Mouse (Mus musculus) limb, embryonic 11.5 days (tissue): ENCODE measurements around the gene Gm20696. TPM values are rescaled to one million over a fixed set of nuclear protein-coding genes. Genes with fewer than 3 reads are reported as not detected.
A peak's percentile ranks its signal among the peaks of the same experiment; 100 is the strongest.

Experiments used
- ATAC-seq: fragments of 200-750 bp; cut with Nextera tagmentation; 2 replicates; pipeline ENCODE4 v1.8.0; 2017; ENCODE audit warnings: low read depth; ENCODE audit not compliant: insufficient number of reproducible peaks, low FRiP score, low TSS enrichment
- DNase-seq: peaks from one replicate; pipeline ENCODE4 v3.0.0-alpha.2; 2015; ENCODE audit warnings: low spot score
- H3K27ac ChIP-seq: fragments of 300-500 bp; sonication (generic); replicated peaks from 2 replicates; pipeline ENCODE4 v1.5.1; 2014; ENCODE audit warnings: low read depth, mild to moderate bottlenecking, low read length
- H3K27me3 ChIP-seq: fragments of 300-500 bp; sonication (generic); 2 replicates; pipeline ENCODE4 v1.6.1; 2014; ENCODE audit warnings: mild to moderate bottlenecking, low read length, mixed read lengths; ENCODE audit not compliant: control insufficient read depth, insufficient read depth
- H3K36me3 ChIP-seq: fragments of 300-500 bp; sonication (generic); 2 replicates; pipeline ENCODE4 v1.6.1; 2014; ENCODE audit warnings: mild to moderate bottlenecking, low read length, moderate library complexity, mixed read lengths; ENCODE audit not compliant: control insufficient read depth, insufficient read depth
- H3K4me1 ChIP-seq: fragments of 300-500 bp; sonication (generic); 2 replicates; pipeline ENCODE4 v1.6.1; 2014; ENCODE audit warnings: low read length, mixed read lengths; ENCODE audit not compliant: control insufficient read depth, insufficient read depth
- H3K4me2 ChIP-seq: fragments of 300-500 bp; sonication (generic); 2 replicates; pipeline ENCODE4 v1.6.1; 2014; ENCODE audit warnings: low read depth, mild to moderate bottlenecking, moderate library complexity; ENCODE audit not compliant: severe bottlenecking
- H3K4me3 ChIP-seq: fragments of 300-500 bp; sonication (generic); 2 replicates; pipeline ENCODE4 v1.5.1; 2014; ENCODE audit warnings: low read depth, low read length
- H3K9ac ChIP-seq: fragments of 300-500 bp; sonication (generic); 2 replicates; pipeline ENCODE4 v1.6.1; 2014; ENCODE audit warnings: mild to moderate bottlenecking, low read length
- H3K9me3 ChIP-seq: fragments of 300-500 bp; sonication (generic); 2 replicates; pipeline ENCODE4 v1.6.1; 2016; ENCODE audit warnings: low read length; ENCODE audit not compliant: control insufficient read depth
- WGBS: fragments of 180-500 bp; shearing (Covaris S2); extraction: QIAGEN DNeasy Blood & Tissue Kit; methylation state at CpG from one replicate; pipeline ENCODE4 v1.1.7; 2014; 5-methylcytosine and 5-hydroxymethylcytosine counted together
- polyA plus RNA-seq: library from polyadenylated mRNA; unstranded; fragments of >200 nt; fragmentation: Nextera tagmentation; extraction: Ambion mirVana; gene quantifications from 2 replicates; pipeline ENCODE4 v1.2.1, GENCODE M21; 2014

The Gm20696 gene
- polyA plus RNA-seq, 1 experiment from 2014 or later, result 4.0 TPM

DNA sequence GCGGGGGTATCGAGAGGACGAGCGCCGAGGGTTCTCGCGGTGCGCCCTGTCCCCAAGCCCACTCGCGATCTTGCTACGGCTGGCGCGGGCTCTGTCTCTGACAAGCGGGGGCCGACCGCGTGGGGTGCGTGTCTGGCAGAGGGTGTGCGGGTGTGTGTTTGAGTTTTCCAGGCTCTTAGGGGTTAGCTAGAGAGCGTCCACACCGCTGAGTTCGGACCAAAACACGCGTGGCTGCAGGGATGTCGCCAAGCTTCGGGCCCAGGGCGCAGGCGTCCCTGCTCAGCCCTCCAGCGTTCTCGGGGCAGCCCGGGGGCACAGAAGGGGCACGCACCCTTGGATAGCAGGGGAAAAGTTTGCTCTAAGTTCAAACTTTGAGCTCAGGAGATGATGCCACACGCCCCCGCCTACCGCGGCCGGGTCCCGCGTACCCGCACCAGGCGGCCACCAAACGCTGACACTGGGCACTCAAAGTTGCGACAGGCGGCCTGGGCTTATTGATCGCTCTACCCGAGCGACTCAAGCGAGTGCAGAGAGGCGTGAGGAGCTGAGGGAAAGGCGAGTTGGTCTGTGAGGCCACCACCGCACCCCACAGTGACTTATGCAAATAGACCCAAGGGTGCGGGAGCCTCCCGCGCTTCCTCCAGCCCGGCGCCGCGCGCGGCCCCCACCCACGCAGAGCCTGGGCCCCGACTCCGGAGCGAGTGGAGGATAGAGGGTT, 144.8 kb downstream of the Gm20696 start:
- DNase-seq, result peak; percentile 67
- H3K9me3 ChIP-seq, result no peaks in the 10 kb centered on the region
- H3K4me3 ChIP-seq, result peak overlapping the region; percentile 74
- H3K4me1 ChIP-seq, result 0 out of 2 replicates have a peak, but pooled peaks cover 3% of the 10 kb centered on the region
- no peaks in the 10 kb centered on the region for H3K36me3 ChIP-seq
- H3K27me3 ChIP-seq, result peaks cover 4% of the 10 kb centered on the region; the same call in 1 of the 2 replicates
- peak overlapping the region; percentile 82 for H3K9ac ChIP-seq
- ATAC-seq, result peak; percentile 37; the same call in 1 of the 2 replicates
- peak overlapping the region; percentile 47; the same call in 1 of the 2 replicates for H3K27ac ChIP-seq
- WGBS, result under 1% methylated on average over 58 of the region's 64 CpGs
- H3K4me2 ChIP-seq, result peak overlapping the region; percentile 96

DNA sequence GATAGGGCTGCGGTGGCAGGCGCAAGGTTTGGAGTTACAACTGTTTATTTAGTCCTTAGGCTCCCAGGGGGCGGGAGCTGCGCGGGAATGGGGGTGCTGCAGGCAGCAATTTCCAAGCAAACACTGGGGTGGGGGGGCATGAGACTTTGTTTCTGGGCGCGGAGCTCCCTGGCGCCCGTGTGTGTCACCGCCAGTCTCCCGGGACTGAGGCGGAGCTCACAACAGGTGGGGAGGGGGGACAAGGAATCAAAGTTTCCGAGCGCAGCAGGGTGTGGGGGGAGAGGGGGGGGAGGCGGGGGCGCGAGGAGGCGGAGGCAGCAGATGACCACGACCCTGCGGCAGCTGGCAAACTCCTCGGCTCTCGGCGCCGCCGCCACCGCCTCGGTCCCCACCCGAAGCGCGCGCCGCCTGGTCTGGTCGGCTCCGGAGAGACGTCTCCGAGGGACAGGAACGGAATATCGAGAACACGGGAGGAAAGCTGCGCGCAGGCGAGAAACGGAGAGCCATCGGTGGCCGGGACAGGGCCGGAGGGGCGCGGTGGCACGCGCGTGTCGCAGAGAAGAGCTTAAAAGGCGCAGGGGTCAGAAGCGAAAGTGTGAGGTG, 145.5 kb downstream of the Gm20696 start:
- DNase-seq (peak; percentile 76), ATAC-seq (peak; percentile 62; the same call in 1 of the 2 replicates)
- Histone ChIP-seq H3K4me2 (peak overlapping the region; percentile 96), H3K9ac (peak overlapping the region; percentile 82), H3K36me3 (no peaks in the 10 kb centered on the region), H3K4me1 (0 out of 2 replicates have a peak, but pooled peaks cover 3% of the 10 kb centered on the region), H3K27ac (peak overlapping the region; percentile 4; the same call in 1 of the 2 replicates), H3K4me3 (peak overlapping the region; percentile 74), H3K27me3 (peaks cover 4% of the 10 kb centered on the region; the same call in 1 of the 2 replicates), H3K9me3 (no peaks in the 10 kb centered on the region)
- under 1% methylated on average over 32 of the region's 54 CpGs for WGBS

GRCm38 (mm10) chr6:99520676-99521037, 145.9 kb downstream of the Gm20696 start:
- no peaks in the 10 kb centered on the region for H3K36me3 ChIP-seq
- ATAC-seq, result peak; percentile 48; the same call in 1 of the 2 replicates
- H3K4me2 ChIP-seq, result peak overlapping the region; percentile 96
- peaks cover 4% of the 10 kb centered on the region; the same call in 1 of the 2 replicates for H3K27me3 ChIP-seq
- H3K4me3 ChIP-seq, result peak overlapping the region; percentile 74
- DNase-seq, result no peak
- H3K4me1 ChIP-seq, result 0 out of 2 replicates have a peak, but pooled peaks cover 3% of the 10 kb centered on the region
- no peak overlapping the region; the same call in 1 of the 2 replicates for H3K27ac ChIP-seq
- WGBS, result under 1% methylated on average over 25 of the region's 27 CpGs
- H3K9me3 ChIP-seq, result no peaks in the 10 kb centered on the region
- peak overlapping the region; percentile 82 for H3K9ac ChIP-seq

GRCm38 (mm10) chr6:99519806-99520675, 146.6 kb downstream of the Gm20696 start:
- under 1% methylated on average over 36 of the region's 38 CpGs for WGBS
- DNase-seq (peak; percentile 64), ATAC-seq (no peak)
- Histone ChIP-seq H3K27ac (no peak overlapping the region; the same call in 1 of the 2 replicates), H3K27me3 (peaks cover 4% of the 10 kb centered on the region; the same call in 1 of the 2 replicates), H3K4me1 (0 out of 2 replicates have a peak, but pooled peaks cover 3% of the 10 kb centered on the region), H3K4me3 (peak overlapping the region; percentile 74), H3K36me3 (no peaks in the 10 kb centered on the region), H3K4me2 (peak overlapping the region; percentile 96), H3K9me3 (no peaks in the 10 kb centered on the region), H3K9ac (peak overlapping the region; percentile 82)

GRCm38 (mm10) chr6:99519052-99519451, 147.5 kb downstream of the Gm20696 start:
- no peak overlapping the region for H3K9ac ChIP-seq
- H3K27me3 ChIP-seq, result peaks cover 4% of the 10 kb centered on the region
- H3K4me2 ChIP-seq, result no peak overlapping the region
- no peak for ATAC-seq
- H3K27ac ChIP-seq, result no peak overlapping the region
- no peak for DNase-seq
- no peak overlapping the region for H3K4me3 ChIP-seq
- H3K4me1 ChIP-seq, result 0 out of 2 replicates have a peak, but pooled peaks cover 3% of the 10 kb centered on the region
- no peaks in the 10 kb centered on the region for H3K36me3 ChIP-seq
- 16% methylated on average over 4 of the region's 4 CpGs for WGBS
- no peaks in the 10 kb centered on the region for H3K9me3 ChIP-seq

GRCm38 (mm10) chr6:99515667-99516199, 150.9 kb downstream of the Gm20696 start:
- peaks cover 6% of the 10 kb centered on the region; the same call in 1 of the 2 replicates for H3K4me1 ChIP-seq
- no peak overlapping the region for H3K4me2 ChIP-seq
- H3K4me3 ChIP-seq, result no peak overlapping the region
- H3K36me3 ChIP-seq, result no peaks in the 10 kb centered on the region
- peaks cover 4% of the 10 kb centered on the region for H3K27me3 ChIP-seq
- no peak for DNase-seq
- WGBS, result 77% methylated on average over 7 of the region's 7 CpGs
- no peaks in the 10 kb centered on the region for H3K9me3 ChIP-seq
- no peak overlapping the region for H3K9ac ChIP-seq
- no peak for ATAC-seq
- H3K27ac ChIP-seq, result no peak overlapping the region

GRCm38 (mm10) chr6:99511862-99512261, 154.7 kb downstream of the Gm20696 start:
- Histone ChIP-seq H3K27me3 (no peaks in the 10 kb centered on the region; the same call in 1 of the 2 replicates), H3K9ac (no peak overlapping the region), H3K36me3 (no peaks in the 10 kb centered on the region), H3K27ac (no peak overlapping the region), H3K9me3 (no peaks in the 10 kb centered on the region), H3K4me2 (no peak overlapping the region), H3K4me3 (no peak overlapping the region), H3K4me1 (peaks cover 3% of the 10 kb centered on the region; the same call in 1 of the 2 replicates)
- WGBS, result 77% methylated on average over 6 of the region's 6 CpGs
- ATAC-seq, result no peak
- no peak for DNase-seq
